Mouse (Mus musculus): Measurements from ENCODE around the gene Gdpd3. TPM values are rescaled to one million over a fixed set of nuclear protein-coding genes. Genes with fewer than 3 reads are reported as not detected.

Gdpd3 gene
- polyA plus RNA-seq, 1 experiment from 2014 or later, result 2.5 TPM

DNA sequence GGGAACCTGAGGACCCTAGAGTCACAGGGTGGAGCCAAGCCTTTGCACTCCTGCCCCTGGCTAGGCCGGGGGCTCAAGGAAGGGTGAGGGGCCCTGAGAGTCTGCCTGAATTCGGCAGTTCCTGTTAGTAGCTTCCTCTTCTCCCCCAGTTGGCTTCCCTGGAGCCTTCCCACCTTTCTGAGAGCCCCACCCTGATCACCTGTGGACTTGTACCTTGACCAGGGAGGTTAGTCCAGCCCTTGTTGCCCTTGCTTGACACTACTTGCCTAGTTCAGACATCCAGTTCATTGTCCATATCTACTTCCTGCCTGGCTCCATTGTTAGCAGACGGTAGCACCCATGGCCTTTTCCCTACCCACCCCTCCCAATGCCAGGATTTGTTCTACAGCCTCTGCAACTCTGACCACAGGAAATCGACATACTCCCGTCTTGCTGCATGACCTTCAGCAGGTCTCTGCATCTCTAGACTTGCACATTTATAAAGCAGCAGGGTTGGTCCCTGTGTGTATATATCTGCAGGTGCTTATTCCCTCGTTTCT is 4.5 kb upstream of the Gdpd3 start:
- no peak overlapping the region for H3K9ac ChIP-seq (replicated peaks)

DNA sequence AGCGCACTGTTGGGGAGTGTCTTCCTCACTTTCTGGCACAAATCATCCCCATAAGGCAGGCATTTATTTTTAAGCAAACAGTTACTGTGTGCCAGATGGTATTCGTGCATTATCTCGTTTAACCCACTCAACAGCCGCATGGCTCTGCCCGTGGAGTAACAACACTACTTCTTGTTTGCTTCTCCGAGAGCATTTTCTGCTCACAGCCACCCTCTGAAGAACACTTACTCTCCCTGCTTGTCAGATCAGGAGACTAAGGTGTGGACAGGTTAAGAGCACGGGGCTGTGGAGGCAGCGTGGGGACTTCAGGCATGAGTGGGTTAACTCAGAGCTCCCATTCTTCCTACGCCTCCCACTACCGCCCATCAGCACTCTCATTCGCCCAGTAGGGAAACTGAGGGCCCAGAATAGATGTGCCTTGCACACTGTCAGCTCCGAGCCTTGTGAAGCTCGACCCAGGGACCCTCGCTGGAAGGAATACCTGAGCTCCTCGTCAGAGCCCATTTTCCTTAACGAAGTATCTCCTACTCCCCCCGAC is 3.6 kb upstream of the Gdpd3 start:
- Histone ChIP-seq H3K4me3 (replicated peaks) (no peak overlapping the region), H3K9me3 (no peaks in the 10 kb centered on the region), H3K27me3 (no peaks in the 10 kb centered on the region), H3K4me2 (replicated peaks) (0 out of 2 replicates have a peak overlapping the region, but pooled peaks have one; percentile 6), H3K27ac (0 out of 2 replicates have a peak overlapping the region, but pooled peaks have one; percentile 39), H3K4me1 (replicated peaks) (peaks cover 35% of the 10 kb centered on the region), H3K36me3 (peaks cover 52% of the 10 kb centered on the region), H3K9ac (replicated peaks) (0 out of 2 replicates have a peak overlapping the region, but pooled peaks have one; percentile 43)
- 82% methylated on average over 17 of the region's 17 CpGs for WGBS
- ATAC-seq, result no peak

More for the DNA sequence above, 4.5 kb upstream of the Gdpd3 start:
- H3K4me2 ChIP-seq (replicated peaks), result peak overlapping the region; percentile 90
- peak overlapping the region; percentile 79; the same call in 1 of the 2 replicates for H3K4me3 ChIP-seq (replicated peaks)
- no peaks in the 10 kb centered on the region for H3K27me3 ChIP-seq
- H3K4me1 ChIP-seq (replicated peaks), result peaks cover 35% of the 10 kb centered on the region
- 77% methylated on average over 6 of the region's 6 CpGs for WGBS
- ATAC-seq, result no peak
- H3K27ac ChIP-seq, result no peak overlapping the region
- no peaks in the 10 kb centered on the region for H3K9me3 ChIP-seq
- peaks cover 43% of the 10 kb centered on the region for H3K36me3 ChIP-seq

- H3K36me3 ChIP-seq, result peaks cover 81% of the 10 kb centered on the region
- WGBS, result 85% methylated on average over 9 of the region's 9 CpGs
- H3K4me1 ChIP-seq (replicated peaks), result peaks cover 24% of the 10 kb centered on the region
Measured at GRCm38 (mm10) chr7:126765540-126765939, 594 bp upstream of the Gdpd3 start.

GRCm38 (mm10) chr7:126767001-126767400 is 867 bp downstream of the Gdpd3 start:
- peaks cover 92% of the 10 kb centered on the region for H3K36me3 ChIP-seq
- H3K9me3 ChIP-seq, result no peaks in the 10 kb centered on the region
- H3K4me3 ChIP-seq (replicated peaks), result no peak overlapping the region
- peaks cover 10% of the 10 kb centered on the region for H3K4me1 ChIP-seq (replicated peaks)
- no peak overlapping the region for H3K9ac ChIP-seq (replicated peaks)
- H3K27ac ChIP-seq, result no peak overlapping the region
- no peak for ATAC-seq
- no peak overlapping the region for H3K4me2 ChIP-seq (replicated peaks)
- no peaks in the 10 kb centered on the region for H3K27me3 ChIP-seq
- WGBS, result 93% methylated on average over 8 of the region's 8 CpGs

More at GRCm38 (mm10) chr7:126765540-126765939, 594 bp upstream of the Gdpd3 start:
- no peaks in the 10 kb centered on the region for H3K9me3 ChIP-seq
- no peak overlapping the region for H3K4me3 ChIP-seq (replicated peaks)
- H3K27ac ChIP-seq, result no peak overlapping the region
- no peak overlapping the region for H3K4me2 ChIP-seq (replicated peaks)
- H3K27me3 ChIP-seq, result no peaks in the 10 kb centered on the region
- ATAC-seq, result no peak
- H3K9ac ChIP-seq (replicated peaks), result no peak overlapping the region

GRCm38 (mm10) chr7:126770784-126771183 is 4.7 kb downstream of the Gdpd3 start:
- Histone ChIP-seq H3K27me3 (no peaks in the 10 kb centered on the region), H3K4me2 (replicated peaks) (no peak overlapping the region), H3K9ac (replicated peaks) (no peak overlapping the region), H3K4me1 (replicated peaks) (peaks cover 6% of the 10 kb centered on the region), H3K27ac (no peak overlapping the region), H3K4me3 (replicated peaks) (no peak overlapping the region), H3K9me3 (no peaks in the 10 kb centered on the region), H3K36me3 (peaks cover 67% of the 10 kb centered on the region)
- WGBS, result 92% methylated on average over 12 of the region's 12 CpGs
- no peak for ATAC-seq

DNA sequence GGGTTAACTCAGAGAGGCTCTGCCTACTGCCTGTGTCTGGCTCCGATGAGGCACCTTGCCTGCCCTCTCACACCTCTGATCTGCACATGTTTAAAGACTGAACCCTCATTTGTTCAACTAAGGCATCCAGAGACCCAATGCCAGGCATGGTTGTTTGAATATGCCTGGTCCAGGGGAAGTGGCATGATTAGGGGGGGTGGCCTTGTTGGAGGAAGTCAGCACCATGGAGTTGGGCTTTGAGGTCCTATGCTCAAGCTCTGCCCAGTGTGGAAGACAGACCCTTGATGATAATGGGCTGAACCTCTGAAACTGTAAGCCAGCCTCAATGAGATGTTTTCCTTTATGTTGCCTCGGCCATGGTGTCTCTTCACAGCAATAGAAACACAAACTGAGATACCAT is 7.2 kb downstream of the Gdpd3 start:
- Histone ChIP-seq H3K9ac (replicated peaks) (no peak overlapping the region), H3K4me2 (replicated peaks) (no peak overlapping the region), H3K4me1 (replicated peaks) (peaks cover 26% of the 10 kb centered on the region), H3K4me3 (replicated peaks) (no peak overlapping the region), H3K9me3 (no peaks in the 10 kb centered on the region), H3K27me3 (no peaks in the 10 kb centered on the region), H3K36me3 (peaks cover 41% of the 10 kb centered on the region), H3K27ac (no peak overlapping the region)
- WGBS, result 89% methylated on average over 2 of the region's 2 CpGs
- ATAC-seq, result no peak

GRCm38 (mm10) chr7:126774463-126774862 is 8.3 kb downstream of the Gdpd3 start:
- Histone ChIP-seq H3K36me3 (peaks cover 31% of the 10 kb centered on the region), H3K4me2 (replicated peaks) (no peak overlapping the region), H3K9ac (replicated peaks) (0 out of 2 replicates have a peak overlapping the region, but pooled peaks have one; percentile 20), H3K4me3 (replicated peaks) (no peak overlapping the region), H3K27ac (no peak overlapping the region), H3K4me1 (replicated peaks) (peaks cover 35% of the 10 kb centered on the region), H3K27me3 (no peaks in the 10 kb centered on the region), H3K9me3 (no peaks in the 10 kb centered on the region)
- 76% methylated on average over 2 of the region's 2 CpGs for WGBS
- ATAC-seq, result no peak

DNA sequence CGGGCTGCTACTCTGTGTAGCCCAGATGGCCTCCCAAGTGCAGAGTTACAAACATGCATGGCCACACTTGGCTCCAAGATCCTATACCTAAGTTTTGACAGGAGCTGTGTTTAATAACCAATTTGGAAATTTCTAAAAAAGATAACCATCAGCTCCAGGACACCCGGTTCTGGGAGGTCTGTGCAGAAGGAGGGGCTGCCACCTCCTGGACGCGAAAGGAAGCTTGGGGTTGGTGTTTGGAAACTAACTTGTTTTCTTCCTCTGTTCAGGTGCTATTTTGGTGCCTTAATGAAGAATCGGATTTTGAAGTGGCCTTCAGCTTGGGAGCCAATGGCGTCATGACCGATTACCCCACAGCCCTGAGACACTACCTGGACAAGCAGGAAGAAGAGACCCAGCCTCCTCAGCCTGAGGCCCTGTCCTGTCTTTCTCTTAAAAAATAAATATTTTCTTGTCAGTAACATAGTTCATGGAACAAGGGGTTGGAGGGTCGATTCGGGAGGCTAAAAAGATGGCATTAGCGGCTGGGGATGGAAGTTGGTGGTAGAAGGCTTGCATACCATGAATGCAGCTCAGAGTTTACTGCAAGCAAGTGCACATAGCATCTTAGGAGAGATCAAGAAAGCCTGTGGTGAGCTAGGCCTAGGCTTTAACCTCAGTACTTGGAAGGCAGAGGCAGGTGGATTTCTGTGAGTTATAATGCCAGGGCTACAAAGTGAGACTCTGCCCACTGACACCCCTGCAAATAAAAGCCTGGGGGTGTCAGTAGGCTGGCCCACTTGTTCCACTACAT is 9.2 kb downstream of the Gdpd3 start:
- H3K4me2 ChIP-seq (replicated peaks), result no peak overlapping the region

GRCm38 (mm10) chr7:126775978-126776234 is 9.8 kb downstream of the Gdpd3 start:
- H3K27ac ChIP-seq, result peak overlapping the region; percentile 91
- H3K9ac ChIP-seq (replicated peaks), result peak overlapping the region; percentile 82; the same call in 1 of the 2 replicates
- H3K9me3 ChIP-seq, result no peaks in the 10 kb centered on the region
- ATAC-seq, result no peak
- WGBS, result 73% methylated on average over 3 of the region's 3 CpGs
- peak overlapping the region; percentile 89 for H3K4me2 ChIP-seq (replicated peaks)
- H3K27me3 ChIP-seq, result no peaks in the 10 kb centered on the region
- peaks cover 17% of the 10 kb centered on the region for H3K36me3 ChIP-seq
- H3K4me1 ChIP-seq (replicated peaks), result peaks cover 47% of the 10 kb centered on the region
- peak overlapping the region; percentile 58; the same call in 1 of the 2 replicates for H3K4me3 ChIP-seq (replicated peaks)

More for the DNA sequence above, 9.2 kb downstream of the Gdpd3 start:
- Histone ChIP-seq H3K4me3 (replicated peaks) (no peak overlapping the region), H3K9ac (replicated peaks) (0 out of 2 replicates have a peak overlapping the region, but pooled peaks have one; percentile 82), H3K4me1 (replicated peaks) (peaks cover 44% of the 10 kb centered on the region), H3K36me3 (peaks cover 22% of the 10 kb centered on the region), H3K27me3 (no peaks in the 10 kb centered on the region), H3K9me3 (no peaks in the 10 kb centered on the region), H3K27ac (peak overlapping the region; percentile 91; the same call in 1 of the 2 replicates)
- ATAC-seq, result no peak
- 84% methylated on average over 10 of the region's 10 CpGs for WGBS

GRCm38 (mm10) chr7:126776598-126777057 is 10.5 kb downstream of the Gdpd3 start, which contains the start of gene Ypel3:
Gene Ypel3, plus strand, starts transcription at chr7:126776955.
- Histone ChIP-seq H3K27me3 (no peaks in the 10 kb centered on the region), H3K27ac (peak within 1 kb of the TSS; percentile 91), H3K36me3 (peaks cover 13% of the 10 kb centered on the region; the same call in 1 of the 2 replicates), H3K9me3 (no peaks in the 10 kb centered on the region), H3K4me2 (replicated peaks) (peak within 1 kb of the TSS; percentile 89), H3K9ac (replicated peaks) (peak within 1 kb of the TSS; percentile 82), H3K4me3 (replicated peaks) (peak within 1 kb of the TSS; percentile 58), H3K4me1 (replicated peaks) (peaks cover 53% of the 10 kb centered on the region)
- under 1% methylated on average over 27 of the region's 37 CpGs for WGBS
- peak; percentile 88 for ATAC-seq

DNA sequence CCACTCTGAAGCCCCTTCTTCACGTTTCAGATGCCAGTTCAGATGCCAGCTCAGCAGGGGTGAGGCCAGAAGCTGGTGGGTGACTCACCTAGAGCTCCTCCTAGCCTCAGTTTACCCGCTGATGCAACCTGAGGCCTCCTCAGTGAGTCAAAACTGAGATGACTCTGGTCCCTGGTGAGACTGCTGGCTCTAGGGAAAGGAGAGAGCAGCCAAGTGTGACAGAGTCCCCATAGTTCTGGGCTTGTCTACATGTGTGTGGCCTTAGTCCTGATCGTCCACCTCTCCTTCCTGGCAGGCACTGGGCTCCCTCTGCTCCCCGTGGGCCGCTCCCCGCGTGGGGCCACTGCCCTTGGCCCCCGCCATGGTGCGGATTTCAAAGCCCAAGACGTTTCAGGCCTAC is 11.3 kb downstream of the Gdpd3 start:
- peak overlapping the region; percentile 58 for H3K4me3 ChIP-seq (replicated peaks)
- peak overlapping the region; percentile 91 for H3K27ac ChIP-seq
- H3K4me1 ChIP-seq (replicated peaks), result peaks cover 53% of the 10 kb centered on the region
- ATAC-seq, result no peak
- peak overlapping the region; percentile 89 for H3K4me2 ChIP-seq (replicated peaks)
- peak overlapping the region; percentile 82 for H3K9ac ChIP-seq (replicated peaks)
- WGBS, result 52% methylated on average over 10 of the region's 10 CpGs
- no peaks in the 10 kb centered on the region for H3K27me3 ChIP-seq
- H3K9me3 ChIP-seq, result no peaks in the 10 kb centered on the region
- peaks cover 5% of the 10 kb centered on the region; the same call in 1 of the 2 replicates for H3K36me3 ChIP-seq

- 79% methylated on average over 3 of the region's 3 CpGs for WGBS
- ATAC-seq, result no peak
- Histone ChIP-seq H3K4me1 (replicated peaks) (peaks cover 53% of the 10 kb centered on the region), H3K4me2 (replicated peaks) (peak overlapping the region; percentile 89), H3K36me3 (peaks cover 5% of the 10 kb centered on the region; the same call in 1 of the 2 replicates), H3K9ac (replicated peaks) (no peak overlapping the region; the same call in 1 of the 2 replicates), H3K9me3 (no peaks in the 10 kb centered on the region), H3K4me3 (replicated peaks) (peak overlapping the region; percentile 58), H3K27me3 (no peaks in the 10 kb centered on the region), H3K27ac (no peak overlapping the region)
Measured at GRCm38 (mm10) chr7:126778147-126778546, 12.0 kb downstream of the Gdpd3 start.
